Mouse (Mus musculus): ENCODE results near the gene Romo1. TPM values are rescaled to one million over a fixed set of nuclear protein-coding genes. Genes with fewer than 3 reads are reported as not detected.

Gene Romo1
- polyA plus RNA-seq, 1 experiment, result 129 TPM

DNA sequence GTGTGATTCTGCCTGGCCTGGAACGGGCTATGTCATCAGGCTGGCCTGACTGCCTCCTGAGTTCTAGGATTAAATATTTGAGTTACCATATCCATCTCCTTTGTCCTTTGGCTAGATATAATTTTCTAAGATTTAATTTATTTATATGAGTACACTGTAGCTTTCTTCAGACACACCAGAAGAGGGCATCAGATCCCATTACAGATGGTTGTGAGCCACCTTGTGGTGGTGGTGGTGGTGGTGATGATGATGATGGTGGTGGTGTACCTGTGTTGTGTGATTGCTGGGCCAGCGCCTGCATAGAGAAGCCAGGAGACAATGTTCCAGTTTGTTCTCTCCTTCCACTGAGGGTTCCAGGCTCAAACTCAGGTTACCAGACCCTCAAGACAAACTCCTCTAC, 47.7 kb downstream of the Romo1 start:
- H3K27ac ChIP-seq (ENCODE audit: insufficient read depth, low read length), result no peak overlapping the region
- H3K4me3 ChIP-seq (ENCODE audit: extremely low read depth, insufficient read depth, insufficient read length), result no peak overlapping the region
- no peak for TF ChIP-seq POLR2A (IDR thresholded peaks at IDR 0.05; ENCODE audit: low read depth, low read length)
- TF ChIP-seq CTCF (IDR thresholded peaks at IDR 0.05; ENCODE audit: extremely low read depth, insufficient read depth, insufficient read length, insufficient replicate concordance), result no peak
- H3K4me1 ChIP-seq (ENCODE audit: control insufficient read depth, insufficient read depth, insufficient read length), result peaks cover 8% of the 10 kb centered on the region
- no peaks in the 10 kb centered on the region for H3K36me3 ChIP-seq (ENCODE audit: control insufficient read depth, insufficient read depth, low read length)
- DNase-seq (ENCODE audit: low read depth in 1 of 2, low spot score in 2 of 2), result no peak
- H3K27me3 ChIP-seq (ENCODE audit: control insufficient read depth, insufficient read depth, low read length), result no peaks in the 10 kb centered on the region
- 94% methylated on average over 2 of the region's 2 CpGs for WGBS

DNA sequence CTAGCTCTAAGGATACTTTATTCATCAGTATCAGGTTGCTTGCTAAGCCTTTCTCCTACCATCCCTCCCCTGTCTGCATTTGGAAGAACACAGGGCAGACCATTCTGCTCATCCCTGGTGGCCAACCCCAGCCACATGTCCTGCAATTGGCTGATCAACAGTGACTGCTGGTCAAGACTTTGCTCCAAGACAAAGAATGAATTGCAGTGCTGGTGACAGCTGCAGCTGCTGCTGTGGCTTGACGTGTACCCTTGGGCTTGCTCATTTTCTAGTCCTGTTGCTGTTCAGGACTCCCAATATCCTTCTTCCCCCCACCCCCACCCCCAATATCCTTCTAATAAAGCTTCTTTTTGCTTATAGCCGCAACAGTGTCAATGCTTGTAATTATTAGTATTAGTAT, 48.2 kb downstream of the Romo1 start:
- TF ChIP-seq POLR2A (IDR thresholded peaks at IDR 0.05; ENCODE audit: low read depth, low read length) (no peak), CTCF (IDR thresholded peaks at IDR 0.05; ENCODE audit: extremely low read depth, insufficient read depth, insufficient read length, insufficient replicate concordance) (no peak)
- peaks cover 8% of the 10 kb centered on the region for H3K4me1 ChIP-seq (ENCODE audit: control insufficient read depth, insufficient read depth, insufficient read length)
- H3K4me3 ChIP-seq (ENCODE audit: extremely low read depth, insufficient read depth, insufficient read length), result no peak overlapping the region
- no peaks in the 10 kb centered on the region for H3K27me3 ChIP-seq (ENCODE audit: control insufficient read depth, insufficient read depth, low read length)
- no peak for DNase-seq (ENCODE audit: low read depth in 1 of 2, low spot score in 2 of 2)
- WGBS, result 91% methylated on average over 2 of the region's 2 CpGs
- no peak overlapping the region for H3K27ac ChIP-seq (ENCODE audit: insufficient read depth, low read length)
- no peaks in the 10 kb centered on the region for H3K36me3 ChIP-seq (ENCODE audit: control insufficient read depth, insufficient read depth, low read length)

DNA sequence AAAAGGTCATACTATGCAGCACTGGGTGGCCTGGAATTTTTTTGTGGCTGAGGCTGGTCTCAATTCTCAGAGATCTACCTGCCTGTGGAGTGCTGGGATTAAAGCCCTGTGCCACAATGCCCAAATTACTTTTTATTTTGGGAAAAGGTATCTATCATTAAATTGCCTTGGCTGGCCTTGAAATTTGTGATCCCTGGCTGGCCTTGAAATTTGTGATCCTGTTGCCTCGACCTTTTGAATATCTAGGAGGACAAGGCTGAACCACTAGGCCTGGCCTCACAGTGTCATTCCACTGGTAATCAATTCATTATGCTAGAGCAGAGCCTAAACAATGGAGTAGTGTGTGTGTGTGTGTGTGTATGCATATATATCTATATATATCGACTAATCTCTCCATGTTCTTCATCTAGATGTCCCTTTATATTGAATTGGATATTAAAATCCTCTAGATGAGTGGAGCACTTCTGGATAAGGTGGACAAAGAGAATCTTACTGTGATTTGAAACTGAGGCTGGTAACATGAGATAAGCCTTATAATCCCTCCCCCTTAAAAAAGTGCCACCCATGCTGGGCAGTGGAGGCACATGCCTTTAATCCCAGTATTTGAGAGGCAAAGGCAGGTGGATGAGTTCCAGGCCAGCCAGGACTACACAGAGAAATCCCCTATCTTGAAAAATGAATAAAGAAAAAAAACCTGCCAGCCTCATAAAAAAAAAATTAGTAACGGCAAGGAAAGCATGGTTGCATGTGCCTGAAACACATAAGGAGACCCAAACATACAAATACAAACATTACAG, 49.4 kb downstream of the Romo1 start:
- Histone ChIP-seq H3K27me3 (ENCODE audit: control insufficient read depth, insufficient read depth, low read length) (no peaks in the 10 kb centered on the region), H3K36me3 (ENCODE audit: control insufficient read depth, insufficient read depth, low read length) (no peaks in the 10 kb centered on the region), H3K4me1 (ENCODE audit: control insufficient read depth, insufficient read depth, insufficient read length) (peaks cover 13% of the 10 kb centered on the region), H3K27ac (ENCODE audit: insufficient read depth, low read length) (no peak overlapping the region), H3K4me3 (ENCODE audit: extremely low read depth, insufficient read depth, insufficient read length) (no peak overlapping the region)
- no peak for DNase-seq (ENCODE audit: low read depth in 1 of 2, low spot score in 2 of 2)
- TF ChIP-seq POLR2A (IDR thresholded peaks at IDR 0.05; ENCODE audit: low read depth, low read length) (no peak), CTCF (IDR thresholded peaks at IDR 0.05; ENCODE audit: extremely low read depth, insufficient read depth, insufficient read length, insufficient replicate concordance) (no peak)
- WGBS, result 87% methylated on average over 3 of the region's 3 CpGs

GRCm38 (mm10) chr2:156194571-156194970, 50.7 kb downstream of the Romo1 start:
- H3K4me3 ChIP-seq (ENCODE audit: extremely low read depth, insufficient read depth, insufficient read length), result no peak overlapping the region
- H3K4me1 ChIP-seq (ENCODE audit: control insufficient read depth, insufficient read depth, insufficient read length), result peaks cover 9% of the 10 kb centered on the region
- DNase-seq (ENCODE audit: low read depth in 1 of 2, low spot score in 2 of 2), result no peak
- TF ChIP-seq POLR2A (IDR thresholded peaks at IDR 0.05; ENCODE audit: low read depth, low read length), result no peak
- no peak for TF ChIP-seq CTCF (IDR thresholded peaks at IDR 0.05; ENCODE audit: extremely low read depth, insufficient read depth, insufficient read length, insufficient replicate concordance)
- H3K27me3 ChIP-seq (ENCODE audit: control insufficient read depth, insufficient read depth, low read length), result no peaks in the 10 kb centered on the region
- H3K36me3 ChIP-seq (ENCODE audit: control insufficient read depth, insufficient read depth, low read length), result no peaks in the 10 kb centered on the region
- no peak overlapping the region for H3K27ac ChIP-seq (ENCODE audit: insufficient read depth, low read length)

Other genes with a start within 250 kb of the Romo1 start
- gene Uqcc1, start 213.7 kb upstream of the Romo1 start, polyA plus RNA-seq (2012; rRNA removed), result 8.7 and 12.1 TPM in 2 replicates
- not detected in 2 replicates for gene Gm15557, start 203.3 kb upstream of the Romo1 start, polyA plus RNA-seq (2012; rRNA removed)
- not detected in 2 replicates for gene Gdf5, start 198.7 kb upstream of the Romo1 start, polyA plus RNA-seq (2012; rRNA removed)
- 13.8 and 16.7 TPM in 2 replicates for gene Cep250, start 187.6 kb upstream of the Romo1 start, polyA plus RNA-seq (2012; rRNA removed)
- 0.84 and 0.93 TPM in 2 replicates for gene 6430550D23Rik, start 136.1 kb upstream of the Romo1 start, polyA plus RNA-seq (2012; rRNA removed)
- gene Ergic3, start 136.0 kb upstream of the Romo1 start, polyA plus RNA-seq (2012; rRNA removed), result 119 and 144 TPM in 2 replicates
- not detected in 2 replicates for gene Fer1l4, start 91.1 kb upstream of the Romo1 start, polyA plus RNA-seq (2012; rRNA removed)
- gene Spag4, start 78.9 kb upstream of the Romo1 start, polyA plus RNA-seq (2012; rRNA removed), result 0.74 and 0.90 TPM in 2 replicates
- 92.0 and 124 TPM in 2 replicates for gene Cpne1, start 32.1 kb upstream of the Romo1 start, polyA plus RNA-seq (2012; rRNA removed)
- gene Rbm12, start 32.1 kb upstream of the Romo1 start, polyA plus RNA-seq (2012; rRNA removed), result 22.6 and 25.3 TPM in 2 replicates
- gene Gm28036, start 16.9 kb upstream of the Romo1 start, polyA plus RNA-seq (2012; rRNA removed), result 1.1 and 1.7 TPM in 2 replicates
- gene Nfs1, start 147 bp downstream of the Romo1 start, polyA plus RNA-seq (2012; rRNA removed), result 27.1 and 48.7 TPM in 2 replicates
- 57.7 and 71.7 TPM in 2 replicates for gene Rbm39, start 36.2 kb downstream of the Romo1 start, polyA plus RNA-seq (2012; rRNA removed)
- gene Phf20, start 52.4 kb downstream of the Romo1 start, polyA plus RNA-seq (2012; rRNA removed), result 10.9 and 17.7 TPM in 2 replicates
- gene Cnbd2, start 168.3 kb downstream of the Romo1 start, polyA plus RNA-seq (2012; rRNA removed), result 2.0 and 2.2 TPM in 2 replicates
- gene Scand1, start 168.7 kb downstream of the Romo1 start, polyA plus RNA-seq (2012; rRNA removed), result 167 and 366 TPM in 2 replicates